Mouse (Mus musculus): ENCODE measurements around the gene Ttc22.
A peak's percentile ranks its signal among the peaks of the same experiment; 100 is the strongest.

Ttc22 gene

GRCm38 (mm10) chr4:106622030-106622493, at the start of gene Ttc22:
Gene Ttc22 (plus strand): TSS chr4:106622432.
- DNase-seq: no peak

GRCm38 (mm10) chr4:106575022-106575421, 47.2 kb upstream of the Ttc22 start:
- DNase-seq: no peak

- no peak for DNase-seq
Measured at GRCm38 (mm10) chr4:106577511-106577910, 44.7 kb upstream of the Ttc22 start.

GRCm38 (mm10) chr4:106581176-106581864, 40.9 kb upstream of the Ttc22 start:
- no peak for DNase-seq

- no peak for DNase-seq
Measured at GRCm38 (mm10) chr4:106581865-106582204, 40.4 kb upstream of the Ttc22 start.

- no peak for DNase-seq
Measured at GRCm38 (mm10) chr4:106582428-106583153, 39.6 kb upstream of the Ttc22 start.

- DNase-seq: no peak
Measured at GRCm38 (mm10) chr4:106584665-106585064, 37.6 kb upstream of the Ttc22 start.

GRCm38 (mm10) chr4:106587075-106587474, 35.2 kb upstream of the Ttc22 start:
- DNase-seq: no peak

- DNase-seq: no peak
Measured at GRCm38 (mm10) chr4:106590142-106590541, 32.1 kb upstream of the Ttc22 start.

- DNase-seq: no peak
Measured at GRCm38 (mm10) chr4:106590871-106591270, 31.4 kb upstream of the Ttc22 start.

GRCm38 (mm10) chr4:106593636-106594035, 28.6 kb upstream of the Ttc22 start:
- no peak for DNase-seq

- DNase-seq: no peak
Measured at GRCm38 (mm10) chr4:106596200-106596599, 26.0 kb upstream of the Ttc22 start.

- no peak for DNase-seq
Measured at GRCm38 (mm10) chr4:106597055-106597454, 25.2 kb upstream of the Ttc22 start.

- no peak for DNase-seq
Measured at GRCm38 (mm10) chr4:106597741-106598140, 24.5 kb upstream of the Ttc22 start.

- no peak for DNase-seq
Measured at GRCm38 (mm10) chr4:106599415-106599814, 22.8 kb upstream of the Ttc22 start.

- DNase-seq: no peak
Measured at GRCm38 (mm10) chr4:106600770-106601169, 21.5 kb upstream of the Ttc22 start.

- DNase-seq: no peak
Measured at GRCm38 (mm10) chr4:106606639-106607554, 15.3 kb upstream of the Ttc22 start.

GRCm38 (mm10) chr4:106607905-106608304, 14.3 kb upstream of the Ttc22 start:
- no peak for DNase-seq

GRCm38 (mm10) chr4:106613105-106613504, 9.1 kb upstream of the Ttc22 start:
- DNase-seq: no peak

GRCm38 (mm10) chr4:106613560-106613959, 8.7 kb upstream of the Ttc22 start:
- DNase-seq: no peak

- DNase-seq: peak; percentile 66
Measured at GRCm38 (mm10) chr4:106614180-106614797, 7.9 kb upstream of the Ttc22 start.

GRCm38 (mm10) chr4:106614881-106615280, 7.4 kb upstream of the Ttc22 start:
- no peak for DNase-seq

- DNase-seq: no peak
Measured at GRCm38 (mm10) chr4:106615637-106616036, 6.6 kb upstream of the Ttc22 start.

Data from cerebellum, adult 8-10 months (tissue).